Mouse (Mus musculus) heart, adult 2 months (tissue): ENCODE measurements around the gene Cadps2.

ENCODE experiments used
- CTCF ChIP-seq: fragments of 200-600 bp; IDR thresholded peaks from 2 replicates; pipeline ENCODE4 v1.8.1; 2022; ENCODE audit warnings: antibody characterized with exemption, mild to moderate bottlenecking, moderate library complexity
- EP300 ChIP-seq: fragments of 200-500 bp; IDR thresholded peaks from 2 replicates; pipeline ENCODE4 v1.6.1; 2011; ENCODE audit warnings: low read depth, low read length, control low read depth; ENCODE audit not compliant: insufficient read depth
- POLR2A ChIP-seq: fragments of 200-500 bp; IDR thresholded peaks from 2 replicates; pipeline ENCODE4 v1.6.1; 2011; ENCODE audit warnings: mild to moderate bottlenecking, low read depth, low read length, control low read depth; ENCODE audit not compliant: insufficient read depth

- TF ChIP-seq POLR2A = no peak
- no peak for TF ChIP-seq CTCF
- no peak for TF ChIP-seq EP300
Observed at GRCm38 (mm10) chr6:23791822-23792221, 47.4 kb downstream of the Cadps2 start.
